Mouse (Mus musculus) adrenal gland, postnatal 10 days (tissue): Measurements from ENCODE around the gene Extl1. TPM values are rescaled to one million over a fixed set of nuclear protein-coding genes. Genes with fewer than 3 reads are reported as not detected.

ENCODE experiments used
- DNase-seq: peaks from one replicate; pipeline ENCODE4 v3.0.0; 2021; ENCODE audit warnings: mixed read lengths
- total RNA-seq, 2 experiments: library from RNA; stranded (reverse); gene quantifications; 2 replicates each; pipeline ENCODE4 v1.2.3; 2021

Gene Extl1
- total RNA-seq, 2 experiments from 2014 or later, result 1.1 to 3.1 TPM

DNA sequence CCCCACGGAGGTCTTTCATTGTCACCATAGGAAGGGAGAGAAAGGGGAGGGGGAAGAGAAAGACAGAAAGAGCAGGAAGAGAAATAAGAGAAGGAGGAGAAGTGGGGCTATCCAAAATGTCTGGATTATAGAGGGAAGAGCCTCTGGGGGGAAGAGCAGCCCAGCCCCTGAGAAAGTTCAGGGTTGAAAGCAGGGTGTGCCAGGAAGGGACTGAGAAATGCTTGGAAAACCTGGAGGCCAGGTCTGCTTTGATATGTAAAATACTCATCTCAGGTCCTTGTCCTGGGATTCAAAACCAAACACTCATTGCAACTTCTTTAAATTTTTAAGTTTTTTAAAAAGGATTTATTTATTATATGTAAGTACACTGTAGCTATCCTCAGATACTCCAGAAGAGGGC lies 8.0 kb upstream of the Extl1 start:
- no peak for DNase-seq

DNA sequence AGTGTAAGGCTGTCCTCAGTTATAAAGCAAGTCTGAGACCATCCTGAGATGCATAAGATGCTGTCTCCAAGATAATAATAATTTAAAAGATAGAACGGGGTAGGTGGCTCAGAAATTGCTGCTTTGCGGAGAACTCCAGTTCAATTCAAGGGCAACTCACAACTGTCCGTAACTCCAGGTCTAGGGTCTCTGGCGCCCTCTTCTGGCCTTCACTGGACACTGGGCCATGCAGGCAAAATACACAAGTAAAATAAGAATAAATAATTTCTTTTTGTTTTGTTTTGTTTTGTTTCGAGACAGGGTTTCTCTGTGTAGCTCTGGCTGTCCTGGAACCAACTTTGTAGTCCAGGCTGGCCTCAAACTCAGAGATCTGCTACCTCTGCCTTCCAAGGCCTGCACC lies 4.7 kb upstream of the Extl1 start:
- peak; percentile 85 for DNase-seq

DNA sequence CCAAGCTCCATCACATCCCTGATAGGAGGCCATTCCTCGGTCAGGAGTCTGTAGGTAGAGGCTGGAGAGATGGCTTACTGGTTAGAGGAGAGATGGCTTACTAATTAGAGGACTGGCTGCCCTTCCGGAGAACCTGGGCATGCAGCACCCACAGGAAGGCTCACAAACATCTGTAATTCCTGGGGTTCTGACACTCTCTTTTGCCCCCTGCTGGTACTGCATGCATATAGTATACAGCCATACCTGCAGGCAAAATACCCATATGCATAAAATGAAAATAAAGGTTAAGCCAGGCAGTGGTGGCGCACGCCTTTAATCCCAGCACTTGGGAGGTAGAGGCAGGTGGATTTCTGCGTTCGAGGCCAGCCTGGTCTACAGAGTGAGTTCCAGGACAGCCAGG lies 3.6 kb upstream of the Extl1 start:
- no peak for DNase-seq

DNA sequence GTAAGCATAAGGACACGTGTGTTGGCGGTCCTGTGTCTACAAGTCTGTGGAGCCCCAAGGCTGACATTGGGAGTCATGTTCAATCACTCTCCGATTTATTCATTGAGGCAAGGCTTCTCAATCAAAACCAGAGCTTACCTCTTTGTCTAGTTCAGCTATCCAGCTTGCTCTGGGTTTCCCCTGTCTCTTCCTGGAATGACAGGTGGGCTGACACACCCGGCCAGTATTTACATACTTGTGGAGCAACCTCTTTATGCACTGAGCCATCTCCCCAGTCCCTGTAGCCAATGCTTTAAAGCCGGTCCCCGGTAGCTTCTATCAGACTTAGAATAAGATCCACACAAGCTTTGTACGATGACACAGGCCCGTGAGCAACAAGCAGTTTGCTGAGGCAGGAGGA lies 4.1 kb downstream of the Extl1 start:
- no peak for DNase-seq

GRCm38 (mm10) chr4:134378089-134378615 lies 5.5 kb downstream of the Extl1 start:
- no peak for DNase-seq

DNA sequence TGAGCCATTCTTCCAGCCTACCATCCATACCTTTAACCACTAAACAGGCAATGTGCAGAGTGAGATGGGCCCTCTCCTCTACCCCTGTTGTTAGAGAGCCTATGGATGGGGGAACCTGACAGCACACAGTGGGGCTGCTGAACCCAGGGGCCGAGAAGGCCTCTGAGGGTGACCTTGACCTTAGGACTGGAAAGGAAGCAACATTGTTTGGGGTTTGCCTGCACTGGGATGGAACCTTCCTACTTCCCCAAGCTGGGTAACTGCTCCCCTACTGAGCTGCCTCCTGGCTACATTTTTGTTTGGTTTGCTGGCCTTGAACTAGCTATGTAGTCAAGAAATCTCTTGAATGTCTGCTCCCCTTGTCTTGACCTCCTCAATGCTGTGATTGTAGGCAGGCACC lies 9.3 kb downstream of the Extl1 start:
- DNase-seq, result no peak

- DNase-seq, result no peak
Observed at GRCm38 (mm10) chr4:134373295-134373694, 10.4 kb downstream of the Extl1 start.

GRCm38 (mm10) chr4:134372294-134372747 lies 11.3 kb downstream of the Extl1 start:
- DNase-seq, result peak; percentile 90

DNA sequence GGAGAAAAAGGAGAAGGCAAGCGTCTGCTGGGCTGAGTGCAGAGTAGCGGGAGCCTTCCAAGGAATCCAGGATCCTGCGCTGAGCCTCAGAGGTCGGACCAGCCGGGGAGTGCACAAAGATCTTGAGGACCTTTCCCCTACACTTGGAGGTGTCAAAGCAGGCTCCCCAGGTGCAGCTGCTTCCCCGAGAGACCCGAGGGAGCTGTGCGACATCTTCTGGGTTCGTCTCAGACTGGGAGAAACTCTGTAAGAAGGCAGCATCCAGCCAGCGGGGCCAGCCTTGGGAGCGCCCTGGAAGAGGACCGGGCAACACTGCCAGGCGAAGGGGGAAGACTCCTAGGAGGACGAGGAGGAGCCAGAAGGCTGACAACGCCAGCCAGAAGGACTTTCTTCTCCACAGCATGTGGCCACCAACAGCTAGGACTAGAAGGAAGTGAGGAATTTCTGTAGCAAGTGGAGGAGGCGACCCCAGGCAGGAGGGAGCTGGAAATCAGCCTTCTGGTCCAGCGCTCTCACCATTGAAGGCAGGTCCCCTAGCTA lies 12.3 kb downstream of the Extl1 start:
- no peak for DNase-seq

- DNase-seq, result no peak
Observed at GRCm38 (mm10) chr4:134370649-134371221, 12.9 kb downstream of the Extl1 start.

DNA sequence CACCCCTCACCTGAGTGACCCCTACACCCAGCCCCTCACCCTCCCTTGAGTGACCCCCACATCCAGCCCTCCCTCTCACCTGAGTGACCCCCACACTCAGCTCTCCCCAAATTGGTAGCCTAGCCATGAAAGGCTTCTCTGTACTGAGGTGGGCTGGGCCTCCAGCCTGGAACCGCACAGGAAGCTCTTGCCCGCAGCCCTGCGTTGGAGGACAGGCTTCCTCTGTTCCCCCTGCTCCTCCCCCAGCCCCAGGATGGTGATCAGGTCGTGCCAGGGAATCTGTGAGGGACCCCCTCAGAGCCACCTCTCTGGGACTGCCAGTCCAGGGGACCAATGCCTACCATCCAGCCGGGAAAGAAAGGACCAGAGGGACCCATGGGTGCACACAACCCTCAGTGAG lies 18.4 kb downstream of the Extl1 start:
- no peak for DNase-seq

DNA sequence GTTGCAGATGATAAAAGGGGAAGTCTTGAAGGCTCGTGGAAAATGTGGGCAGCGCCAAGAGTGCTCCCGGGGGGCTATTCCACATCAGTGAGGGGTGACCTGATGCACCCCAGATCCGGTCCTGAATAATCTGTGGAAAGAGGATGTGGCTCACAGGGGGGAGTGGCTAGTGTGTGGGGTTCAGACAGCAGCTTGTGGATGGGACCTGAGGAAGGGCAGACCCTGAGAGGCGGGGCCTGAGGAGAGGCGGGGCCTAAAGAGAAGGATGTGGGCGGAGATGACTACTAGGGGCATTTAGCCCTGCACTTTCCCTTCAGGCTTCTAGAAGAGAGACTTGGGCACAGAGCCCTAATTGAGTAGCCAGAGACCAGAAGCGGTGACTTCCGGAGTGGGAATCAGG lies 21.1 kb downstream of the Extl1 start:
- peak; percentile 62 for DNase-seq

DNA sequence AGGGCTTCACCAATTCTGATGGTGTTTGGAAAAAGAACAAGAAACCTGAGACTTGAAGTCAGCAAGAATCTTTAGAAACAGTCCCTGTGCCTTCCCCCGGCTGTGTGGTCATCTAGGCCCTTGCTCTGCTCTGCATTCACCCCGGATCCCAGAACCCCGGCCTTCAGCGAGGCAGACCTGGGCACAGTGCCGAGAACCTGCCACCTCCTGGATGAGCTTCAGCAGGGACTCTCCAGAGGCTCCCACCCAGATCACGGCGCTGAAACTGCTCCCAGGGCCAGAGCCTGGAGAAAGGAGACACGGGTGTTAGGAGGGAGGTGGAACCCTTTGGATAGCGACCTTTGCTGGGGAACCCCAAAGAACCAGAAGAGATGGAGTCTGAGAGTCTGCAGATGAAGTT lies 21.5 kb downstream of the Extl1 start:
- DNase-seq, result peak; percentile 84

DNA sequence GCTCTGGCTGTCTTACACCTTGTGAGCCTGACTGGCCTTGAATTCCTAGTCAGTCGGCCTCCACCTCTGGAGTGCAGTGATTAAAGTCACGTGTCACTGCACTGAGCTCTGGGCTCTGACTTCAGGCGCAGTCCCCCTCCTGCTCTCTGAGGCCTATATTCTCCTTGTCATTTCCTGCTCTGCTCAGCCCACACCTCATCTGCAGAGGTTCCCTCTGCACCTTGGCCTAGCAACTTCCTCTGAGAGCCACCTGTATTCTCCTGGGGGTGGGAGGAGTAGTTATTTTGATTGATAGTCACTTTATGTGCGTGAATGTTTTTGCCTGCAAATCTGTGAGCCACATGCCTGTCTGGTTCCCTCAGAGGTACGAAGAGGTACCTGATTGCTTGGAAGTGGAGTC lies 22.4 kb downstream of the Extl1 start:
- DNase-seq, result no peak

DNA sequence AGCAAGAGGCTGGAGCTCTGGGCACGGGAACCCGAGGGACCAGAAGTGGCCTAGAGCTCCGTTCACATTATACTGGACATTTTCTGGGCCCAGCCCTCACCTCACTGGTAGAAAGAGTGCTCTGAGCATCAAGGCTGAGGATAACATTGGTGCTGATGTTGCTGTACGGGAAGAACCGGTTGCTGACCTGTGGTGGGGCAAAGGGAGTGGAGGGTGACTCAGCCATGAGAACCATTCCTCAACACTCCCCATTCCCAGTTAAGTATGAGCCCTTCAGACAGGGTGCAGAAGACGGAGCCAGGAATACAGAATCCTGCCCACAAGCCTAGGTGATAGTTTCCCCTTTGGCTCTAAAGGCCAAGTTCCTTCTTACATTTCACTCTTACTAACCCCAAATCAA lies 24.0 kb downstream of the Extl1 start:
- DNase-seq, result no peak

DNA sequence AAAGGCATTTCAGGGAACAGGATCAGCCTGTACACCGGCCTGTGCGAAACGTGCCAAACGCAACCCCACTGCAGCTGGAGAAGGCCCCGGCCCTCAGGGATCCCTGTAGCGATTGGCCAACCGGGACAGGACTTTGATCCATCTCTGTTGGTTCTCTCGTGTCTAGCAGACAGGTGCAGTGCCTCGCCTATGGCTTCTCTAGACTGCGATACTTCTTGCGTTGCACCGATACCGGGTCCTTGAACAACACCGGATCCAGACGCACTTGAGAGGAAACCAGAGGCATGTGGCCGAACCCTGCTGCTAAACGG lies 26.2 kb downstream of the Extl1 start:
- no peak for DNase-seq

- peak; percentile 87 for DNase-seq
Observed at GRCm38 (mm10) chr4:134356591-134357460, 26.8 kb downstream of the Extl1 start.

- DNase-seq, result peak; percentile 89
Observed at GRCm38 (mm10) chr4:134355841-134356452, 27.7 kb downstream of the Extl1 start.

DNA sequence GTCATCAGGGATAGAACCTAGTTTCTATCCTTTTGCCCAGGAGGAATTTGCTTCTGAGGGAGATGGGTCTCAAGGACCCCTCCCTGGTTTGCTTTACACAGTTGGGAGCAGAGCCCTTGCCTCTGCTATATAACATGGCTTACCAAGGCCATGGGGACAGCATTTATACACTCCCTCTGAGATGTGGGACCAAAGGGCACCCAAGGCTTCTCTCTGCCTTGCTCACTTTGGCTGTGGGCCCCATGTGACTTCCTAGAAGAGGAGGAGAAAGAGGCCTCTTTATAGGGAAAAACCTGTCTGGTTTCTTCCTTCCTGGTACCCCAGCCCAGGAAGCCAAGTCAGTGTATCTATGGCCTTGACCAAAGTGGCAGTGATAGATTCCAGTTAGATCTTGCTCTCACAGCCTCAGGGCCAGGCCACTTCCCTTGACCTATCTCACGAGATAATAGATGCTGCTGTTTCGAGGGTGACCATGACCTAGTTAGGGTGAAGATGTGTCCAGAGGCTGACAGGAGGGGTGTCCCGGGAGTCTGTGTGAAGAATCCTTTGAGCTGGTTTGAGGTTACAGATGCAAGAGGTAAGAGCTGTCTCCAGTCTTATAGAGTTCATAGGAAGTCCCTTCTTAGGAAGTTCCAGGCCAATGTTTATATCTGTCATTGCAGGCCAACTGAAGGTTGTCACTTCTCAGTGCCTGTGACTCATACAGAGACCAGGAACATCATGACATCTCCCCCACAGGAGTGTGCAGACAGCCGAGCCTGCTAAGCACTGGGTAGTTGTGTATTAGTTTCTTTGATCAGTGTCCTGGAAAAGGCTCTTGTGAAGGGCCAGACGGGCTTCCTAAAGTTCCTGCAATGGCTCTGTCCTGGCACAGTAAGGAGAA lies 29.9 kb downstream of the Extl1 start:
- peak; percentile 43 for DNase-seq

DNA sequence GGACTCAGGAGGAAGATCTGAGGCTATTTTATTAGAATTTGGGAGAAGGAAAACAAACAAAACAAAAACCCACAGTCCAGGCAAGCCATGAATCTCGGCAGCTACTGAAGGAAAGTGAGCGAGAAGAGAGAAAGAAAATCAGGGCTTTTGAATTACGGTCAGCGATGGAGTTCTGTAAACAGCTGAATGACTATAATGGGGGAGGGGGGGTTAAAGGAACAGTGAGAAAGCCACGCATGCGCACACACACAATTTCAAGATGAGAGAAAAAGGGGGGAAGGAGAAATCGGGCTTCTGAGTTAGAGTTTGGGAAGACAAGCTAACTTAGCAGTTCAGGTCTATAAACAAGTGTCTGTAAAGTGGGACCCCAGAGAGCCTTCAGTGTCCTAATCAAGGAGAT lies 30.7 kb downstream of the Extl1 start:
- DNase-seq, result no peak

DNA sequence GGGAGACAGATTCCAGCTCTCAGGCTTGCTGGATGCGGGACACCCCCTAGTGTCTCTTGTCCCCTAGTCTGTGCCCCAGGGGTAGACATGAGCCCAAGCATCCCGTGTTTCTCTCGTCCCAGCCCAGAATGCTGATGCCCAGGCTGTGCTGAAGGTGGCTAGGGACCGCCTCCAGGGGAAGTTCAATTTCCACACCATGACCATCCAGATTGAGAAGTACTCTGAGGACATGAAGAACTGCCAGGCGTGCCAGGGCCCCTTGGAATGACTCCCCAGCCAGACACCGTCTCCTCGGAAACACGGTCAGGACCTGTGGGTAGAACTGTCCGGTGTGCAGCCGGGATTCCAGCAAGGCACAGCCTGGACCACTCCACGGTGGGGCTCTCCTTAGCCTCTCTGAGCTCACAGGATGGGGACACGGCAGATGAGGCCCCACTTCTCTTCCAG lies 31.4 kb downstream of the Extl1 start:
- DNase-seq, result no peak
